Mouse (Mus musculus) liver, embryonic 15.5 days (tissue): Measurements from ENCODE around the gene Mup4. TPM values are rescaled to one million over a fixed set of nuclear protein-coding genes. Genes with fewer than 3 reads are reported as not detected.
"Not testable (repeated sequence)": the region's sequence is repeated elsewhere in the genome, so short reads cannot be mapped to it uniquely, and the experiment has no call there.

Source experiments
- ATAC-seq: fragments of 200-750 bp; cut with Nextera tagmentation; 2 replicates; pipeline ENCODE4 v1.8.0; 2017; ENCODE audit warnings: moderate number of reproducible peaks, mild to moderate bottlenecking, moderate library complexity; ENCODE audit not compliant: insufficient read depth
- H3K27ac ChIP-seq: fragments of 300-500 bp; sonication (generic); replicated peaks from 2 replicates; pipeline ENCODE4 v1.5.1; 2015; ENCODE audit warnings: mild to moderate bottlenecking, inconsistent platforms
- H3K27me3 ChIP-seq: fragments of 300-500 bp; sonication (generic); 2 replicates; pipeline ENCODE4 v1.6.1; 2015; ENCODE audit warnings: mild to moderate bottlenecking, inconsistent platforms
- H3K36me3 ChIP-seq: fragments of 300-500 bp; sonication (generic); replicated peaks from 2 replicates; pipeline ENCODE4 v1.6.1; 2015; ENCODE audit warnings: moderate library complexity, mild to moderate bottlenecking, inconsistent platforms
- H3K4me1 ChIP-seq: fragments of 300-500 bp; sonication (generic); replicated peaks from 2 replicates; pipeline ENCODE4 v1.6.1; 2015; ENCODE audit warnings: inconsistent platforms
- H3K4me2 ChIP-seq: fragments of 300-500 bp; sonication (generic); 2 replicates; pipeline ENCODE4 v1.6.1; 2015; ENCODE audit warnings: moderate library complexity, mild to moderate bottlenecking, inconsistent platforms
- H3K4me3 ChIP-seq: fragments of 300-500 bp; sonication (generic); replicated peaks from 2 replicates; pipeline ENCODE4 v1.5.1; 2015; ENCODE audit warnings: mild to moderate bottlenecking, inconsistent platforms
- H3K9ac ChIP-seq: fragments of 300-500 bp; sonication (generic); 2 replicates; pipeline ENCODE4 v1.6.1; 2015; ENCODE audit warnings: moderate library complexity, mild to moderate bottlenecking, inconsistent platforms
- H3K9me3 ChIP-seq: fragments of 300-500 bp; sonication (generic); replicated peaks from 2 replicates; pipeline ENCODE4 v1.6.1; 2016; ENCODE audit warnings: inconsistent platforms
- WGBS: fragments of 180-500 bp; shearing (Covaris S2); methylation state at CpG from one replicate; pipeline ENCODE4 v1.1.7; 2015; ENCODE audit warnings: mixed read lengths; ENCODE audit not compliant: insufficient replicate concordance; 5-methylcytosine and 5-hydroxymethylcytosine counted together
- polyA plus RNA-seq: library from polyadenylated mRNA; unstranded; fragments of >200 nt; fragmentation: Nextera tagmentation; extraction: Ambion mirVana; gene quantifications from 2 replicates; pipeline ENCODE4 v1.2.1, GENCODE M21; 2015

Mup4 gene
- not detected in 2 replicates for polyA plus RNA-seq

GRCm38 (mm10) chr4:59960610-59961009 lies at the start of gene Mup4:
TSS of gene Mup4 (minus strand) at chr4:59960710.
- 45% methylated on average over 3 of the region's 3 CpGs for WGBS
- Histone ChIP-seq H3K27ac (no peak within 1 kb of the TSS), H3K9ac (no peak within 1 kb of the TSS), H3K4me2 (no peak within 1 kb of the TSS), H3K36me3 (no peaks in the 10 kb centered on the region), H3K4me1 (no peaks in the 10 kb centered on the region), H3K4me3 (no peak within 1 kb of the TSS), H3K9me3 (no peaks in the 10 kb centered on the region), H3K27me3 (no peaks in the 10 kb centered on the region)
- ATAC-seq: no peak

DNA sequence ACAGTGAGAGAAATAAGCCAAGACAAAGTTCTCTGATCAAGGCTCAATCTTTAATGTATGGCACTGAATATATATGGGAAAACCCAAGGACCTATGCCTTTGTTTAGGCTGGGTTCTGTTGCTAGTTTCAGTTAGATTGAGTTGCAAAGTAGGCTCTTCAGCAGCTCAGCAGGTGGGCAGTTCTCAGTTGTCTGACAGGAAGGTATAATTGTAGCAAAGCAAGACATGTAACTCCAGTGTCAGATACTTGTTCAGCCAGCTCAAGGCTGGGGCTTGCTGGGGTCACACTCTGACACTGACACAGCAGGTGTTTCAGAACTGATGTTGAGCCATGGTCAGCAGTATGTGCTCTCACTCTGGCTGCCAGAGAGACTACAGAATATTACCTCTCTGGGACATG lies 37.4 kb upstream of the Mup4 start:
- not testable (repeated sequence) for H3K27me3 ChIP-seq, H3K27ac ChIP-seq, H3K4me2 ChIP-seq, H3K9ac ChIP-seq, H3K4me1 ChIP-seq, H3K4me3 ChIP-seq, H3K36me3 ChIP-seq, H3K9me3 ChIP-seq, ATAC-seq

GRCm38 (mm10) chr4:59963405-59964344 lies 3.2 kb upstream of the Mup4 start, which contains the start of gene Mup6:
TSS of gene Mup6 (plus strand) at chr4:59964294.
- Histone ChIP-seq H3K27me3 (no peaks in the 10 kb centered on the region), H3K4me3 (no peak within 1 kb of the TSS), H3K27ac (no peak within 1 kb of the TSS), H3K9me3 (no peaks in the 10 kb centered on the region), H3K36me3 (no peaks in the 10 kb centered on the region), H3K4me1 (no peaks in the 10 kb centered on the region), H3K4me2 (no peak within 1 kb of the TSS), H3K9ac (no peak within 1 kb of the TSS)
- no peak for ATAC-seq
- WGBS: 27% methylated on average over 3 of the region's 3 CpGs

GRCm38 (mm10) chr4:59937543-59937942 lies 23.0 kb downstream of the Mup4 start:
- Histone ChIP-seq H3K4me3 (no peak overlapping the region), H3K9ac (no peak overlapping the region), H3K4me1 (no peaks in the 10 kb centered on the region), H3K4me2 (no peak overlapping the region), H3K27me3 (no peaks in the 10 kb centered on the region), H3K9me3 (no peaks in the 10 kb centered on the region), H3K36me3 (no peaks in the 10 kb centered on the region), H3K27ac (no peak overlapping the region)
- WGBS: 44% methylated on average over 2 of the region's 2 CpGs
- ATAC-seq: no peak

GRCm38 (mm10) chr4:59932505-59933281 lies 27.8 kb downstream of the Mup4 start:
- H3K4me2 ChIP-seq: no peak overlapping the region
- ATAC-seq: no peak
- no peak overlapping the region for H3K9ac ChIP-seq
- H3K9me3 ChIP-seq: no peaks in the 10 kb centered on the region
- H3K27ac ChIP-seq: no peak overlapping the region
- H3K4me3 ChIP-seq: no peak overlapping the region
- no peaks in the 10 kb centered on the region for H3K4me1 ChIP-seq
- WGBS: 40% methylated on average over 6 of the region's 6 CpGs
- H3K27me3 ChIP-seq: no peaks in the 10 kb centered on the region
- no peaks in the 10 kb centered on the region for H3K36me3 ChIP-seq

DNA sequence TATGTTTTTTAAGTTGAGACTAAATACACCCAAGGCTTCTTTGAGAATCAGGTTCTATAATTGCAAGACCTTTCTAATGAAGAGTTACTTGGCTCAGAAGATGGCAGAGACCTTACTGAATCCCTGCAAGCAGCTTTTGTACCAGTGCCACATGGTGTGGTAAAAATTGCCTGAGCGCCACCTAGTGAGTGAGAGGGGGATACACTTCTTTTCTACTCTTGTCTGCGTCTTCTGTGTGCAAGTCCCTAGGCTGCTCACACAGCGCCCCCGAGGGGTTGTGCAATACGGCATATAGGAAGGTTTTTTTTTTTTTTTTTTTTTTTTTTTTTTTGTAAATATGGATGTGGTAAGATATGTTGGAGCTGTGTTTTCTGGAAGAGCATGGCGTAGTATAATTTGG lies 32.2 kb downstream of the Mup4 start:
- Histone ChIP-seq H3K4me3 (no peak overlapping the region), H3K4me2 (no peak overlapping the region), H3K9ac (no peak overlapping the region), H3K27ac (no peak overlapping the region), H3K4me1 (no peaks in the 10 kb centered on the region), H3K36me3 (no peaks in the 10 kb centered on the region), H3K27me3 (no peaks in the 10 kb centered on the region), H3K9me3 (no peaks in the 10 kb centered on the region)
- no peak for ATAC-seq
- 5% methylated on average over 6 of the region's 6 CpGs for WGBS

DNA sequence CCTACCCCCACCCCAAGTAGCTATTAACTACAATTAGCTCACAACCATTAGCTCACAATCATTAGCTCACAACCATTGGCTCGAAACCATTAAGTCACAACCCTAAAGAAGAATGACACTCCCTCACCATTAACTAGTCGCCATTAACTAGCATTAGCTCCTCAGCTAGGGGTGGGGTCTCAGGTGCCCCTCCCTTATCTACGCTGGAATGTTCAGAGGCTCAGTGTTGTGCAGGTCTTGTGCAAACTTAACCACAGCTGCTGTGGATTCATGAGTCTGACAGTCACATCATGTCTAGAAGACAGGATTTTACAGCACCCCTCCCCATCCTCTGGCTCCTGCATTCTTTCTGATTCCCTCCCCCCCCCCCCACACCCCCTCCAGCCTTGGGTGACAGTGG lies 32.8 kb downstream of the Mup4 start:
- 55% methylated on average over 3 of the region's 3 CpGs for WGBS
- no peak overlapping the region for H3K27ac ChIP-seq
- H3K9me3 ChIP-seq: no peaks in the 10 kb centered on the region
- H3K4me2 ChIP-seq: no peak overlapping the region
- no peak overlapping the region for H3K9ac ChIP-seq
- no peak for ATAC-seq
- H3K4me3 ChIP-seq: no peak overlapping the region
- no peaks in the 10 kb centered on the region for H3K36me3 ChIP-seq
- no peaks in the 10 kb centered on the region for H3K4me1 ChIP-seq
- H3K27me3 ChIP-seq: no peaks in the 10 kb centered on the region

- Histone ChIP-seq H3K27ac (no peak overlapping the region), H3K27me3 (no peaks in the 10 kb centered on the region), H3K9me3 (no peaks in the 10 kb centered on the region), H3K4me1 (no peaks in the 10 kb centered on the region), H3K9ac (no peak overlapping the region), H3K4me3 (no peak overlapping the region), H3K36me3 (no peaks in the 10 kb centered on the region), H3K4me2 (no peak overlapping the region)
- 65% methylated on average over 9 of the region's 9 CpGs for WGBS
- no peak for ATAC-seq
These were observed 35.4 kb downstream of the Mup4 start for GRCm38 (mm10) chr4:59925082-59925481.

- no peak overlapping the region for H3K9ac ChIP-seq
- no peak for ATAC-seq
- H3K27me3 ChIP-seq: peaks cover 27% of the 10 kb centered on the region
- no peaks in the 10 kb centered on the region for H3K9me3 ChIP-seq
- no peak overlapping the region for H3K4me2 ChIP-seq
- no peak overlapping the region for H3K4me3 ChIP-seq
- no peaks in the 10 kb centered on the region for H3K4me1 ChIP-seq
- H3K36me3 ChIP-seq: no peaks in the 10 kb centered on the region
- H3K27ac ChIP-seq: no peak overlapping the region
- WGBS: 71% methylated on average over 3 of the region's 3 CpGs
These were observed 42.5 kb downstream of the Mup4 start for GRCm38 (mm10) chr4:59917966-59918365.

- WGBS: 18% methylated on average over 22 of the region's 22 CpGs
- no peak for ATAC-seq
- Histone ChIP-seq H3K27ac (no peak within 1 kb of the TSS), H3K36me3 (no peaks in the 10 kb centered on the region), H3K27me3 (peaks cover 27% of the 10 kb centered on the region), H3K9me3 (no peaks in the 10 kb centered on the region), H3K4me3 (no peak within 1 kb of the TSS), H3K9ac (no peak within 1 kb of the TSS), H3K4me1 (no peaks in the 10 kb centered on the region), H3K4me2 (no peak within 1 kb of the TSS)
These were observed 45.7 kb downstream of the Mup4 start, which contains the start of gene Slc46a2 for GRCm38 (mm10) chr4:59914608-59915403. TSS of gene Slc46a2 (minus strand) at chr4:59915056.

DNA sequence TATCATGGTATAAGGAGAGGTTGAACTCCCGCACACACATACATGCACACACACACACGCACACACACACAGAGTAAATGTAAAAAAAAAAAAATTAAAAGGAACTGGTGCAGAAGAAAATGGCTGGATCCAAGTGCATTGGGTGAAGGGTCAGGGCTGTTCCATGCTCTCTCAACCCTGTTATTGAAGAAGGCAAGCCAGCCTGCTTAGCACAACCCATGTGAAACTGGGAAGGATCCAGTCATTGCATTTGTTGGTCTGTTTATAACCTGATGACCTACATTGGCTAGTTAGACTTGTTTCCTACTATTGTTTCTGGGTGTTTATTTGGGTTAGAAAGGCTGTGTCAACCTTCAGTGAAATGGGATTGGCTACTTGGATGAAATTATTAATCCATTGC lies 51.7 kb downstream of the Mup4 start:
- Histone ChIP-seq H3K4me3 (no peak overlapping the region), H3K9me3 (no peaks in the 10 kb centered on the region), H3K27ac (no peak overlapping the region), H3K36me3 (no peaks in the 10 kb centered on the region), H3K27me3 (peaks cover 6% of the 10 kb centered on the region; the same call in 1 of the 2 replicates), H3K4me1 (no peaks in the 10 kb centered on the region), H3K4me2 (no peak overlapping the region), H3K9ac (no peak overlapping the region)
- WGBS: 65% methylated on average over 2 of the region's 2 CpGs
- ATAC-seq: no peak
